Mouse (Mus musculus): Measurements from ENCODE around the gene Gm5416. TPM values are rescaled to one million over a fixed set of nuclear protein-coding genes. Genes with fewer than 3 reads are reported as not detected.

Gm5416 gene
- polyA plus RNA-seq (2014; fragmentation: Illumina TruSeq; extraction: RNeasy Lipid Tissue Mini Kit (QIAGEN cat#74804); ENCODE audit: insufficient read depth, low read depth, low replicate concordance) = not detected

GRCm38 (mm10) chr16:36209967-36210453 lies at the start of gene Gm5416:
Gene Gm5416 (plus strand): TSS chr16:36210403.

GRCm38 (mm10) chr16:36183912-36184311 lies 26.3 kb upstream of the Gm5416 start, which contains the start of gene Gm5483:
Gene Gm5483 (plus strand): TSS chr16:36184212.

GRCm38 (mm10) chr16:36221168-36221567 lies 11.0 kb downstream of the Gm5416 start, which contains the start of gene 2010005H15Rik:
Gene 2010005H15Rik (plus strand): TSS chr16:36221468.

Other genes with a start within 250 kb of the Gm5416 start
- 14.8 TPM for gene Kpna1, start 231.7 kb upstream of the Gm5416 start, polyA plus RNA-seq (2014; fragmentation: Illumina TruSeq; extraction: RNeasy Lipid Tissue Mini Kit (QIAGEN cat#74804); ENCODE audit: insufficient read depth, low read depth, low replicate concordance)
- 3.7 TPM for gene Wdr5b, start 169.2 kb upstream of the Gm5416 start, polyA plus RNA-seq (2014; fragmentation: Illumina TruSeq; extraction: RNeasy Lipid Tissue Mini Kit (QIAGEN cat#74804); ENCODE audit: insufficient read depth, low read depth, low replicate concordance)
- 129 TPM for gene Fam162a, start 138.8 kb upstream of the Gm5416 start, polyA plus RNA-seq (2014; fragmentation: Illumina TruSeq; extraction: RNeasy Lipid Tissue Mini Kit (QIAGEN cat#74804); ENCODE audit: insufficient read depth, low read depth, low replicate concordance)
- gene Ccdc58, start 138.7 kb upstream of the Gm5416 start, polyA plus RNA-seq (2014; fragmentation: Illumina TruSeq; extraction: RNeasy Lipid Tissue Mini Kit (QIAGEN cat#74804); ENCODE audit: insufficient read depth, low read depth, low replicate concordance) = 16.8 TPM
- gene Csta1, start 79.2 kb upstream of the Gm5416 start, polyA plus RNA-seq (2014; fragmentation: Illumina TruSeq; extraction: RNeasy Lipid Tissue Mini Kit (QIAGEN cat#74804); ENCODE audit: insufficient read depth, low read depth, low replicate concordance) = not detected
- 11.2 TPM for gene Stfa2l1, start 53.6 kb upstream of the Gm5416 start, polyA plus RNA-seq (2014; fragmentation: Illumina TruSeq; extraction: RNeasy Lipid Tissue Mini Kit (QIAGEN cat#74804); ENCODE audit: insufficient read depth, low read depth, low replicate concordance)
- gene Gm5483, start 26.2 kb upstream of the Gm5416 start, polyA plus RNA-seq (2014; fragmentation: Illumina TruSeq; extraction: RNeasy Lipid Tissue Mini Kit (QIAGEN cat#74804); ENCODE audit: insufficient read depth, low read depth, low replicate concordance) = 5.0 TPM
- gene 2010005H15Rik, start 11.1 kb downstream of the Gm5416 start, polyA plus RNA-seq (2014; fragmentation: Illumina TruSeq; extraction: RNeasy Lipid Tissue Mini Kit (QIAGEN cat#74804); ENCODE audit: insufficient read depth, low read depth, low replicate concordance) = 3.4 TPM
- gene Stfa1, start 66.5 kb downstream of the Gm5416 start, polyA plus RNA-seq (2014; fragmentation: Illumina TruSeq; extraction: RNeasy Lipid Tissue Mini Kit (QIAGEN cat#74804); ENCODE audit: insufficient read depth, low read depth, low replicate concordance) = 0.63 TPM
- gene BC117090, start 123.9 kb downstream of the Gm5416 start, polyA plus RNA-seq (2014; fragmentation: Illumina TruSeq; extraction: RNeasy Lipid Tissue Mini Kit (QIAGEN cat#74804); ENCODE audit: insufficient read depth, low read depth, low replicate concordance) = not detected
- not detected for gene BC100530, start 157.3 kb downstream of the Gm5416 start, polyA plus RNA-seq (2014; fragmentation: Illumina TruSeq; extraction: RNeasy Lipid Tissue Mini Kit (QIAGEN cat#74804); ENCODE audit: insufficient read depth, low read depth, low replicate concordance)
- gene Stfa2, start 198.1 kb downstream of the Gm5416 start, polyA plus RNA-seq (2014; fragmentation: Illumina TruSeq; extraction: RNeasy Lipid Tissue Mini Kit (QIAGEN cat#74804); ENCODE audit: insufficient read depth, low read depth, low replicate concordance) = not detected
- gene Stfa3, start 245.0 kb downstream of the Gm5416 start, polyA plus RNA-seq (2014; fragmentation: Illumina TruSeq; extraction: RNeasy Lipid Tissue Mini Kit (QIAGEN cat#74804); ENCODE audit: insufficient read depth, low read depth, low replicate concordance) = not detected